Mouse (Mus musculus) forebrain, embryonic 12.5 days (tissue): ENCODE data around the gene Bcat2. TPM values are rescaled to one million over a fixed set of nuclear protein-coding genes. Genes with fewer than 3 reads are reported as not detected.

Experiments
- ATAC-seq: fragments of 200-750 bp; cut with Nextera tagmentation; 2 replicates; pipeline ENCODE4 v1.8.0; 2017; ENCODE audit warnings: moderate TSS enrichment; ENCODE audit not compliant: low FRiP score
- H3K27ac ChIP-seq: fragments of 300-500 bp; sonication (generic); 2 replicates; pipeline ENCODE4 v1.5.1; 2016; ENCODE audit warnings: mild to moderate bottlenecking
- H3K27me3 ChIP-seq: fragments of 300-500 bp; sonication (generic); 2 replicates; pipeline ENCODE4 v1.6.1; 2016; ENCODE audit warnings: mild to moderate bottlenecking
- H3K36me3 ChIP-seq: fragments of 300-500 bp; sonication (generic); replicated peaks from 2 replicates; pipeline ENCODE4 v1.6.1; 2016; ENCODE audit warnings: mild to moderate bottlenecking
- H3K4me1 ChIP-seq: fragments of 300-500 bp; sonication (generic); 2 replicates; pipeline ENCODE4 v1.6.1; 2016
- H3K4me2 ChIP-seq: fragments of 300-500 bp; sonication (generic); 2 replicates; pipeline ENCODE4 v1.6.1; 2016; ENCODE audit warnings: mild to moderate bottlenecking, moderate library complexity
- H3K4me3 ChIP-seq: fragments of 300-500 bp; sonication (generic); replicated peaks from 2 replicates; pipeline ENCODE4 v1.5.1; 2016; ENCODE audit warnings: mild to moderate bottlenecking
- H3K9ac ChIP-seq: fragments of 300-500 bp; sonication (generic); 2 replicates; pipeline ENCODE4 v1.6.1; 2016; ENCODE audit warnings: mild to moderate bottlenecking
- H3K9me3 ChIP-seq: fragments of 300-500 bp; sonication (generic); 2 replicates; pipeline ENCODE4 v1.6.1; 2016
- WGBS: fragments of 180-500 bp; shearing (Covaris S2); methylation state at CpG from one replicate; pipeline ENCODE4 v1.1.7; 2016; 5-methylcytosine and 5-hydroxymethylcytosine counted together
- polyA plus RNA-seq: library from polyadenylated mRNA; unstranded; fragments of >200 nt; fragmentation: Nextera tagmentation; extraction: Ambion mirVana; gene quantifications from 2 replicates; pipeline ENCODE4 v1.2.1, GENCODE M21; 2016

Gene Bcat2
- polyA plus RNA-seq, 1 experiment from 2014 or later: 22.2 TPM

DNA sequence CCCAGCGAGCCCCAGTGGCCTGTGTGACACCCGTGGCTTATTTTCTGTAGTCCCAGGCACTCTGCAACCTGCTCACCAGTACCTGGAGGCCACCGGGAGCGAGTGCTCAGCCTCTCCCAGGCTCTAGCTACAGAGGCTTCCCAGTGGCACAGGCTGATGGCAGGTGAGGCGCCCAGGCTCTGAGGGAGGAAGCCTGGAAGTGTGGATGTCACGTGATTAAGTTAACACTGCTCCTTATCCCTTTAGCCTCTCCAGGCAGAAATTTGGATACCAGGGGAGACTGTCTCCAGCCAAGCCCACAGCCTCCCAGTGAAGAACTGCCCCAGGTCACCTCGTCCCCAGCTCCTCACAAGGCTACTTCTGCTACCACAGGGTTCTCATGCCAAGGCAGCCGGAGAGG, 16.4 kb upstream of the Bcat2 start:
- no peaks in the 10 kb centered on the region for H3K4me1 ChIP-seq
- no peak overlapping the region for H3K27ac ChIP-seq
- H3K4me2 ChIP-seq: no peak overlapping the region
- ATAC-seq: no peak
- no peak overlapping the region for H3K4me3 ChIP-seq
- WGBS: 66% methylated on average over 8 of the region's 8 CpGs
- H3K9ac ChIP-seq: no peak overlapping the region
- no peaks in the 10 kb centered on the region for H3K9me3 ChIP-seq
- H3K36me3 ChIP-seq: no peaks in the 10 kb centered on the region
- H3K27me3 ChIP-seq: 0 out of 2 replicates have a peak, but pooled peaks cover 2% of the 10 kb centered on the region

DNA sequence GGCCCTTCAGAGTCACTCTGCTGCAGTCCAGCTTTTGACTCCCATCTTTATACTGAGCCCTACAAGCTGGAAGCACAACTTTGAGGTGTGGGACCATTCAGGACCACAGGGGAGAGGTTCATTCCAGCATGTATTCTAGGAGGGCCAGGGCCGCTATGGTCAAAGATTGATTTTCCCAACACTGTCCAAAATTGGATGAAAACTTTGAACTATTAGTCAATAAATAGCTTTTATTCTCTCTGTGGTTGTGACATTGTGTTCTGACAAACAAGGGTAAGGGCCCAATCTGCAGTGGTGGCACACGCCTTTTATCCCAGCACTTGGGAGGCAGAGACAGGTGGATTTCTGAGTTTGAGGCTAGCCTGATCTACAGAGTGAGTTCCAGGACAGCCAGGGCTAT, 16.0 kb upstream of the Bcat2 start:
- no peak overlapping the region for H3K9ac ChIP-seq
- ATAC-seq: no peak
- 93% methylated on average over 2 of the region's 2 CpGs for WGBS

DNA sequence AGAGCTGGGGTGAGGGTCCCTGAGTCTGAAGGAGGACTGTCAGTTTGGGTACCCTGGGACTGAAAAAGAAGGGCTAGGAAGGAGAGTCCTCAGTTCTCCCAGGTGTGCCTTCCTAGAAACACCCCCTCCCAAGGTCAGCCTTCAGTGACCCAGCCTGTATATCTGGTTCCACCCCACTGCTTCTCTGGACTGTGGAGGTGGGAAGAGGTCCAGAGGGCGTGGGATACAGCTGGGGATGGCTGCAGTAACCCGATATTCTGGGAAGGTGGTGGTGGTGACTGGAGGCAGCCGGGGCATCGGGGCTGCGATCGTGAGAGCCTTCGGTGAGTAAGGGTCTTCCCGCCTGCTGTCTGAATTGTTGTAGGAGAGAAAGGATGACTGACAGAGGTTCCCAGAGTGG, 15.2 kb upstream of the Bcat2 start, which contains the start of gene Hsd17b14:
Hsd17b14 (plus strand) TSS at position 150 of the 400 bp plus-strand sequence.
- Histone ChIP-seq H3K36me3 (no peaks in the 10 kb centered on the region), H3K27ac (no peak within 1 kb of the TSS), H3K9me3 (no peaks in the 10 kb centered on the region), H3K4me1 (no peaks in the 10 kb centered on the region), H3K9ac (no peak within 1 kb of the TSS), H3K27me3 (0 out of 2 replicates have a peak, but pooled peaks cover under 1% of the 10 kb centered on the region), H3K4me2 (no peak within 1 kb of the TSS), H3K4me3 (no peak within 1 kb of the TSS)
- ATAC-seq: no peak
- 48% methylated on average over 8 of the region's 8 CpGs for WGBS

More for the DNA sequence above, 16.0 kb upstream of the Bcat2 start:
- no peaks in the 10 kb centered on the region for H3K4me1 ChIP-seq
- no peaks in the 10 kb centered on the region for H3K36me3 ChIP-seq
- H3K4me2 ChIP-seq: no peak overlapping the region
- no peak overlapping the region for H3K4me3 ChIP-seq
- no peak overlapping the region for H3K27ac ChIP-seq
- H3K9me3 ChIP-seq: no peaks in the 10 kb centered on the region
- H3K27me3 ChIP-seq: 0 out of 2 replicates have a peak, but pooled peaks cover 2% of the 10 kb centered on the region

DNA sequence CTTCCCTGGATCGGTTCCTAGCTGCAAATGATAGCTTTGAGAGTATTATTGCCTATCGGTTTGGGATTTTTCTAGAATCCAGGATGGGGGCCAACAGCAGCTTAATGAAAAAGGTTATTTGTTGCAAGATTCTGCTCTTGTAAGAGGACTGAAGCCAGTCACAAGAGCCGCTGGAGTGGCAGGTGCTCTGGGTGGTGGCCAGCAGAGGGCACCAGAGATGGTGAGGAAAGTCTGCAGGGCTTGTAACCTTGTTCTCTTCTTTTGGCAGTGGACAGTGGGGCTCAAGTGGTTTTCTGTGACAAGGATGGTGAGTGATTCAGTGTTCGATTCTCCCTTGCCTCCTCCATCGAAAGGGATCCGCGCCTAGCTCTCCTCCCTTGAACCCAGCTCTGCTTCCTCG, 14.2 kb upstream of the Bcat2 start:
- no peak; the same call in 1 of the 2 replicates for ATAC-seq
- WGBS: 25% methylated on average over 8 of the region's 8 CpGs

DNA sequence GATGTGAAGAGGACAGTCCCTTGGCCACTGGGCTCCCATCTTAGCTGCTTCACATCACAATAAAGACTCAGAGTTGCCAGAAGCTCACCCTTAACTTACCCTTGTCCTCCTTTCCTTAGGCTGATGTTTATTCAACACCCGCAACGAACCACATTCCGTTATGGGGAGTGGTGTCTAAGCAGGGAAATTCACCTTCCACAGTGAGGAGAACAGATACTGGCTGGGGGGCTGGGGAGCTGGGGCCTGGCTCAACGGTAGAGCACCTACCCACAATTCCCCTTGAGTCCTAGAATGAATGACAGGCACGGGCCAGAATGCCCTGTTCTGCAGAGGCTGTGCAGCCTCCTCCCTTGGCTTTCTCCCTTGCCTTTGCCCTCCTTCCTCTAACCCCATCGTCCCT, 11.0 kb upstream of the Bcat2 start:
- Histone ChIP-seq H3K4me2 (no peak overlapping the region), H3K9ac (no peak overlapping the region), H3K9me3 (no peaks in the 10 kb centered on the region), H3K36me3 (no peaks in the 10 kb centered on the region), H3K27ac (no peak overlapping the region), H3K4me3 (no peak overlapping the region), H3K4me1 (no peaks in the 10 kb centered on the region), H3K27me3 (peaks cover 9% of the 10 kb centered on the region; the same call in 1 of the 2 replicates)
- no peak for ATAC-seq
- 70% methylated on average over 6 of the region's 6 CpGs for WGBS

More for the DNA sequence above, 14.2 kb upstream of the Bcat2 start:
- H3K4me3 ChIP-seq: no peak overlapping the region
- no peak overlapping the region for H3K27ac ChIP-seq
- H3K4me2 ChIP-seq: no peak overlapping the region
- H3K27me3 ChIP-seq: peaks cover 2% of the 10 kb centered on the region; the same call in 1 of the 2 replicates
- H3K4me1 ChIP-seq: no peaks in the 10 kb centered on the region
- no peaks in the 10 kb centered on the region for H3K36me3 ChIP-seq
- H3K9me3 ChIP-seq: no peaks in the 10 kb centered on the region
- H3K9ac ChIP-seq: no peak overlapping the region

DNA sequence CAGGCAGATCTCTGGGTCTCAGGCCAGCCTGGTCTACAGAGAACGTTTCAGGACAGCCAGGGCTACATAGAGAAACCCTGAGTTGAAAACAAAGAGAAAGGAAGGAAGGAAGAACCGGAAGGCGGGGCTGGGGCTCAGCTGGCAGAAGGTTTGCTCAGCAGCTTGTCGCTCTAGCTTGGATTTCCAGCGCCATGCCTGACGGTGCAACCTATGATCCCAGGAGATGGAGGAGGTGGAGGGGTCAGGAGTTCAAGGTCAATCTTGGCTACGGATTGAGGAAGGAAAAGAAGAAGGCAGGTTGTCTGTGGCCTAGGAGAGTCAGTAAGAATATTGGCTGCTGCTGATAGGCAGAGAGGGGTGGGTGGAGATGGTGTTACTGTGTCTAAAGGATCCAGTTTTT, 9.7 kb upstream of the Bcat2 start:
- Histone ChIP-seq H3K9ac (no peak overlapping the region), H3K27ac (no peak overlapping the region), H3K4me2 (no peak overlapping the region), H3K36me3 (no peaks in the 10 kb centered on the region), H3K4me1 (no peaks in the 10 kb centered on the region), H3K9me3 (no peaks in the 10 kb centered on the region), H3K27me3 (peaks cover 9% of the 10 kb centered on the region; the same call in 1 of the 2 replicates), H3K4me3 (no peak overlapping the region)
- no peak for ATAC-seq
- 87% methylated on average over 7 of the region's 7 CpGs for WGBS

DNA sequence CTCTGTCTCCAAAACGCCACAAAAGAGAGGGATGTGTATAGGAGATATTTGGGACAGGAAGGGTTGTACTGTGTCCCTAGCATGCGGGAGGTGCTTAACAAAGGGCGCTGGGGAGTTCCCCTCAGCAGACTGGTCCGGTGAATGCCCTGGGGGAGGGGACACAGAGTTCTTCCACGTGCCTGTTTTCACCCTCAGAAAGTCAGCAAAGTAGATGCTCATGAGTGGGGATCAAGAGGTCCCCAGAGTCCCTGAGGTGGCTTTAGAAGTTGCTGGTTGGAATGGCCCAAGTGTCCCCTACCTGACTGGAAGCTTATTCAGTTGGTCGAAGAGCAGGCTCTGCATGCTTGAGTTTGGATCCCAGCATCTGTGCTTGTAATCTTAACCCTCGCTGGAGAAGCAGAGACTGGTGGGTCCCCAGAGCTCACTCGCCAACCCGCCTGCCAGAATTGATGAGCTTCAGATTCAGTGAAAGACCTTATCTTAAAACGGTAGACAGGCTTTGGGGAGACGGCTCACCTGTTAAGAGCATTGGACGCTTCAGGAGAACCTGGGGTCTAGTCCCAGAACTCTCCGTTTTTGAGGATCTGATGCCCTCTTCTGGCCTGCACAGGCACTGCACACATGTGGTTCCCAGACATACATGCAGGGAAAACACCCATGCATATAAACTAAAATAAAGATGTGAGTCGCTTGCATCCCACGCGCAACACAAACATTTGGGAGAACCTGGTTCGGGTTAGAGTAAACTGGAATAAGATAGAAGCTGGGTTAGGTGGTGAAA, 8.9 kb upstream of the Bcat2 start:
- H3K4me1 ChIP-seq: no peaks in the 10 kb centered on the region
- H3K27ac ChIP-seq: no peak overlapping the region
- no peak for ATAC-seq
- H3K27me3 ChIP-seq: peaks cover 9% of the 10 kb centered on the region; the same call in 1 of the 2 replicates
- no peaks in the 10 kb centered on the region for H3K9me3 ChIP-seq
- H3K4me3 ChIP-seq: no peak overlapping the region
- H3K9ac ChIP-seq: no peak overlapping the region
- no peaks in the 10 kb centered on the region for H3K36me3 ChIP-seq
- 26% methylated on average over 17 of the region's 17 CpGs for WGBS
- no peak overlapping the region for H3K4me2 ChIP-seq

DNA sequence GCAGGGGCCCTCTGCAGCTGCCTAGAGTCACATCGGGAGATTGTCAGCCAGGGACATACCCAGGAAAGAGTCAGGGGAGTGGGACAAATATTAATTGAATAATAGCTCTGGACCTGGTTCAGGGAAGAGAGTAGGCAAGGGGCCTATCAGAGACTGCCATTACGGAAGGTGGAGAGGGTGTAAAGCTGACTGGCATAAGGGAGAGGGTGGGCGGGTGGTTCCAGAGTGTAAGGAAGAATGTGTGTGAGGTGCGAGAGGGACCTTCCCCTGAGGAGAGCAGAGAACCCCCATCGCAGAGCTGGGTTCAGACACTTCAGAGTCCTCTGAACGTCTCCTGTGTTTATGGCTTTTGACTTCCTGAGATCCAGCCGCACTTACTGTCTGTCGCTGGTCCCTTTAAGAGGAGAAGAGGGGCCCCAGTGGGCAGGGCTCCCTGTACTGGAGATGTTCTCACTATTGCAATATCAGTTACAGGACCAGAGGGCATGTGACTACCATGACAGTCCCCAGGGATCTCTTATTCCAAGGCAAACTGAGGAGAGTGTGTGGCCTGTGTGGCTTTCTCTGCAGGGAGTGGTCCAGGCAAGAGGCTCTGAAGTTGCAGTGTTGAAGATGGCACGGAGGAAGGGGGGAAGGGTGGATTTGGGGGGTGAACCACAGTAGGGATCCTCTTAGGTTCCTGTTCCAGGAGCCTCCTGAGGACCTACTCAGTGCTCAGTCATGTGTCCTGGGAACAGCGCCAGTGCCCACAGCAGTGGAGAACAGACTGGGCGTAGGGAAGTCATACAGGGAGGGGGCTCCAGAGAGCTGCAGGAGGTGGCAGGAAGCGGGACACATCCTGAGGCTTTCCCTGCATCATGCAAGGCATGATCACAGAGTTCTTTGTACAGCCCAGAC, 8.1 kb upstream of the Bcat2 start:
- Histone ChIP-seq H3K36me3 (no peaks in the 10 kb centered on the region), H3K9ac (no peak overlapping the region), H3K27ac (no peak overlapping the region), H3K4me1 (no peaks in the 10 kb centered on the region), H3K4me3 (no peak overlapping the region), H3K9me3 (no peaks in the 10 kb centered on the region), H3K27me3 (peaks cover 9% of the 10 kb centered on the region; the same call in 1 of the 2 replicates), H3K4me2 (no peak overlapping the region)
- whole genome bisulfite sequencing: 56% methylated on average over 12 of the region's 12 CpGs
- no peak for ATAC-seq

DNA sequence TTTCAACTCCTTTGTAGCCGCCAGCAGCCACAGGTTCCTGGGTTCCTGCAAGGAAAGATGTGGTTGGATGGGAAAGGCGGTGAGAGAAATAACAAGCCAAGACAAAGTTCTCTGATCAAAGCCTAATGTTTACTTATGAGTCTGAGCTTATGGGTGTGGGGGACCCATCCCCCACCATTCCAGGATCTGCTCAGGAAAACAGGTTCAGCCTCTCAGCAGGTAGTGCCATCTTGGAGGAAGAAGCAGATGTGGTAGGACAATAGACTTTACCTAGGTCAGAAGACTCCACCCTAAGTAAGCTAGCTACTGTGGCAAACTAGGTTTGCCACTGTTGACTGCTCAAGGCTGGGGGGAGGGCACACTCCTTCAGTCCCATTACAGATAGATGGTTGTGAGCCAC, 5.1 kb upstream of the Bcat2 start:
- Histone ChIP-seq H3K4me2 (no peak overlapping the region), H3K36me3 (no peaks in the 10 kb centered on the region), H3K4me3 (no peak overlapping the region), H3K4me1 (peaks cover 16% of the 10 kb centered on the region), H3K27me3 (peaks cover 9% of the 10 kb centered on the region; the same call in 1 of the 2 replicates), H3K9ac (no peak overlapping the region), H3K27ac (no peak overlapping the region), H3K9me3 (no peaks in the 10 kb centered on the region)
- 85% methylated on average over 2 of the region's 2 CpGs for WGBS
- ATAC-seq: no peak

DNA sequence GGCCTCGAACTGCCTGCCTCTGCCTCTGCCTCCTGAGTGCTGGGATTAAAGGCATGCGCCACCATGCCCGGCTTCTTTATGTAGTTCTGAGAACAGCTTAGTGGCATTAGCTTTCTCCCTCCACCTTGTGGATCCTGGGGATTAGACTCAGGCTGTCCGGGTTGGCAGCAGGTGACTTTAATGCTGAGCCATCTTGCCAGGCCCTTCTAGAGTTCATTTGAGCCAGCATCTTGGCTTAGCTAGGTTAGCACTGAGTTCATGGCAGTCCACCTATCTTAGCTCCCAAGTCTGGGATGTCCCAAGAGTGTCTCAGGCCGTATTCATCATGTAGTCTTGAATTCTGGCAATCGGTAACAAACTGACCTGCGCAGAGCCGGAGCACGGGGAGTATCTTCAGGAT, 4.5 kb upstream of the Bcat2 start:
- no peaks in the 10 kb centered on the region for H3K9me3 ChIP-seq
- WGBS: 86% methylated on average over 9 of the region's 9 CpGs

DNA sequence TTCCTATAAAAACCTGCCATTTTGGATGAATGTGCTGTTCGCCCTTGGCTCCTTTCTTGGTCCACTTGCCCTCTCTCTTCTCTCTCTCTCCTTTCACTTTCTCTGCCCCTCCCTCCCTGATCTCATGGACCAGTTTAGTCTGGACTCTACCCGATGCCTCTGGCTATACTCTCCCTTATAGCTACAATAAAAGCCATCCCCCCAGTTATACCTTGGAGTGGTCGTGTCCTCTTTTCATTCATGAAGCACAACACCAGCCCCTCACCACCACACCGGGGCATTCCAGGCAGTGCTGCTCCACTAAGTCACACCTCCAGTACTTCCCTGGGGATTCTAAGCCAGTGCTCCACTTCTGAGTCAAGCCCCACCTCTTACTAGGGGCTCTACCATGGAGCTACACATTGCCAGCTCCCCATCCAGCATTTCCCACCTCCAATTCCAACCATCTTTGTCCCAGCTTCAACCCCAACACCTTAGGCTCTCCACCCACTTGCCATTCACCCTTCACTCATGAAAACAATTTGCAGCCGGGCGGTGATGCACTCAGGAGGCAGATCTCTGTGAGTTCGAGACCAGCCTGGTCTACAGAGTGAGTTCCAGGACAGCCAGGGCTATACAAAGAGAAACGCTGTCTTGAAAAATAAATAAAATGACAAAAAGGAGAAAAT, 2.7 kb upstream of the Bcat2 start:
- Histone ChIP-seq H3K4me1 (peaks cover 29% of the 10 kb centered on the region), H3K27ac (no peak overlapping the region), H3K4me3 (no peak overlapping the region), H3K36me3 (no peaks in the 10 kb centered on the region), H3K27me3 (0 out of 2 replicates have a peak, but pooled peaks cover 2% of the 10 kb centered on the region), H3K9me3 (no peaks in the 10 kb centered on the region), H3K9ac (no peak overlapping the region), H3K4me2 (peak overlapping the region; percentile 84)
- 70% methylated on average over 8 of the region's 8 CpGs for WGBS
- ATAC-seq: no peak

More for the DNA sequence above, 4.5 kb upstream of the Bcat2 start:
- Histone ChIP-seq H3K27me3 (peaks cover 9% of the 10 kb centered on the region; the same call in 1 of the 2 replicates), H3K4me3 (no peak overlapping the region), H3K9ac (no peak overlapping the region), H3K27ac (no peak overlapping the region), H3K4me2 (no peak overlapping the region), H3K4me1 (peaks cover 18% of the 10 kb centered on the region), H3K36me3 (no peaks in the 10 kb centered on the region)
- ATAC-seq: no peak
